Mouse (Mus musculus): Measurements from ENCODE around the gene Ptprt.

Ptprt gene

GRCm38 (mm10) chr2:161961179-161962163, 699.5 kb downstream of the Ptprt start:
- no peak for DNase-seq (ENCODE audit: low spot score in 2 of 2)

GRCm38 (mm10) chr2:161945424-161945823, 715.5 kb downstream of the Ptprt start:
- no peak for DNase-seq (ENCODE audit: low spot score in 2 of 2)

DNA sequence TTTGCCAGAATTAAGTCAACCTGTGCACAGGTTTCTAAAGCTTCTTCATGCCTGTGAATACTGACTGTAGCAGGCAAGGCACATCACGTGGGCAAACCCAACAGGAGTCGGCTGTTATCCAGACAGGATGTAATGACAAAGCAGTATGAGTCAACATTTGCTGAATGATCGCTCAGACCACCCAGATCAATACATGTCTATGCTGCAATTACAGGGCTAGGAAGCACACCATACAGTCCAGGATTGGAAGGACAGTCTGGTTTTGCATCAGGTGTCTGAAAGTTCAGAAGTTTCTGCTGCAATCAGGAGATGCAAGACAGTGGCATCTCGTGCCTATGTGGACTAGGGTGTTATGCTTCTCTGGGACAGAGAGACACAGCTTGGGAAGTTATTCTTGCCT, 716.3 kb downstream of the Ptprt start:
- DNase-seq (ENCODE audit: low spot score in 2 of 2) = no peak

DNA sequence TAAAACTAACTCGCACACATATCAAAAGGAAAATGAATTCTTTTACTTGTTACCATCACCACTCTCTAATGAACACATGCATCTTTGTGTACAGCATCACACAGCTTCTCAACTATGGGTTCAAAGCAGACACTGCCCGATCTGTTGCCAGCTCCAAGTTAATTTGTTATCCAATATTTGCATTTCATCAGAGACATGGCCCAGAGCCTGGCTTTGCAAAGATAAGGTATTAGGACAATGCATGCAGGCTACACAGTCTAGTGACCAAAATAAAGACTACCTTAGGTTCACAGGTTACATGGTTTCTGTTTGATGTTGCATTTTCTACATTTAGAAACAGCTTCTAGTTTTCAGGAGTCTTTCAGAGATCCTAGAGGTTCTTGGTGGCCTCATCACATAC, 719.0 kb downstream of the Ptprt start:
- DNase-seq (ENCODE audit: low spot score in 2 of 2) = no peak

DNA sequence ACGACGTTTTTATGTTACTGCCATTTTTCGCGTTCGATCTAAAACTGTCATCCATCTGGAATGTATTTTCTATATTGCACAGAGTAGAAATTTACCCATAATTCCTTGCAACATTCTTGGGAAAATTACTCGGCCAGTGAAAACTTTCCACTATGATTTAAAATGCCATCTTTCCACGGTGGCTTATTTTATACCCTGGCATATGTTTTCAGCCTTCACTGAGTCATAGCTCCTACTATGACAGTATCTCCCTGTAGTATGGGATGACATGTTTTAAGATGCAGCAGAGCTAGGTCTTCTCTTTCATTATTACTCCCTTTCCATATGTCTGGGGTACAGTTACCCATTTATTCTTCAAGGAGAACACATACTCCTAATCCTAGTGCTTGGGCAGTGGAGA, 753.7 kb downstream of the Ptprt start:
- no peak for DNase-seq (ENCODE audit: low spot score in 2 of 2)

- DNase-seq (ENCODE audit: low spot score in 2 of 2) = no peak
These were observed 758.8 kb downstream of the Ptprt start for GRCm38 (mm10) chr2:161902196-161902595.

DNA sequence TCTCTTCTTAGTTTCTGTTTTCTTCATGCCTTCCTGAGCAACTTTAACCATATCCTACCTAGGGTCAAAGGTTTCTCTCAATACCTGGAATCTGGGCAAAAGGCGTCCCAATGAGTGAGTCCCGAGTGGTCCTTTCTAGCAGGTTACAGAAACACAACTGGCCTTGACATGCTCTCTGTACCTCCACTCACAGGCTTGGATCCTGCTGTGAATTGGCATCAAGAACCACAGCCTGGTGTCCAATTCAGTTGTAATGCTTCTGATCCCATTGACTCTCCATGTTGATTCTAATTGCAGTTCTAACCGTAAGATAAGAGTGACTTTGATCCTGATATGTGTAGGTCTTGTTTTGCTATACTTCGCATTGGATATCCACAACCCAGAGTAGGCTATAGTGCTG, 776.5 kb downstream of the Ptprt start:
- no peak for DNase-seq (ENCODE audit: low spot score in 2 of 2)

DNA sequence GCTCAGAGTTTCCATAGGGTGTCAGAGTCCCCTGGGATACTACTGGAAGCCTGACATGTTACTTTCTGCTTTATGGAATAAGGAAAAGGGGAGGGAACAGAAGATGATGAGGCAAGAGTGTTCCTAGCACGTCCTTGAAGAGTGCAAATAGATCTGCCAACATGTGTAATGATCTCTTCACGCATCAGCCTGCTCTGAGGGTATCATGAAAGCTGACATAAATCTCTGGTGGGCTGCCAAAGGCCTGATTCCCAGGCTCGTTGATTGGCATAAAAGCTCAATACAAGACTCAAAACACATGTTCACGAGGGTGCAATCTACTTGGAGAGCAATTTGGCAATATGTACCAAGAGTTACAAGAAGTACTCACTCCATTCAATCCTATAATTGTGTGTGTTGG, 778.4 kb downstream of the Ptprt start:
- DNase-seq (ENCODE audit: low spot score in 2 of 2) = no peak

- no peak for DNase-seq (ENCODE audit: low spot score in 2 of 2)
These were observed 780.0 kb downstream of the Ptprt start for GRCm38 (mm10) chr2:161880941-161881340.

- DNase-seq (ENCODE audit: low spot score in 2 of 2) = no peak
These were observed 795.7 kb downstream of the Ptprt start for GRCm38 (mm10) chr2:161865231-161865630.

- no peak for DNase-seq (ENCODE audit: low spot score in 2 of 2)
These were observed 802.1 kb downstream of the Ptprt start for GRCm38 (mm10) chr2:161858813-161859212.

DNA sequence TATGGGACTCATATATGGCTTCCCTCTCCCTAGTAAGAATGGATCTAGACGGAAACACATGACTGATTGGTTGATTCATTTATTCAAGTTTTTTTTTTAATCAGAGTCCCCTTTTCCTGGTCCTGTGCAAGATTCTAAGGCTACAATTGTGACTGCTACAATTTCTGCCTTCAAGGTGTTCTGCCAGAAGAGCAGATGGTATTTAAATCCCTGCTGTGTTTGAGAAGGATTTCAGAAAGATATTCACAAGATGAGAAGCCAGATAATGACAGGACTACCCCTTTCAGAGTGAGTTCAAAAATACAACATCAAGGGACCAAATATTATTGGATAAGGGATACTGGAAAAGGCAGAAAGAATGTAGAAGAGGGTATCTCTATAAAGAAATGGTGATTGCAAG, 802.6 kb downstream of the Ptprt start:
- no peak for DNase-seq (ENCODE audit: low spot score in 2 of 2)

GRCm38 (mm10) chr2:161835001-161835400, 825.9 kb downstream of the Ptprt start:
- no peak for DNase-seq (ENCODE audit: low spot score in 2 of 2)

DNA sequence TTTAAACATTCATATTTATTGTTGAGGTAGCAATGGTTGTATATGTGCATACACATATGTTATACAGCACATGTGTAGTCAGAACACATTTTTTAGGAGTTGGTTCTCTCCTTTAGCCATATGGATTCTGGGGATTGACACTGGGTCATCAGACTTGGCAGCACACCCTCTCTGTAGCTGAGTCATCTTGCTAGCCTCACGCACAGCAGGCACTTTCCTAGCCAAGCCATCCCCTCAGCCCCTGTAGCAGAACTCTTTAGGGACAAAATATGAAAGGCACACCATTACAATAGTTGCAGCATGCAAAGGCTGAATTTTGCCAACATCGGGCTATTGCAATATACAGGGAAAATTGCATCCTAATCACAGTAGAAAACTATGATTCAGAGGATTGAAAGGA, 827.1 kb downstream of the Ptprt start:
- no peak for DNase-seq (ENCODE audit: low spot score in 2 of 2)

GRCm38 (mm10) chr2:161813326-161813725, 847.6 kb downstream of the Ptprt start:
- no peak for DNase-seq (ENCODE audit: low spot score in 2 of 2)

- DNase-seq (ENCODE audit: low spot score in 2 of 2) = no peak
These were observed 852.7 kb downstream of the Ptprt start for GRCm38 (mm10) chr2:161808086-161808801.

- DNase-seq (ENCODE audit: low spot score in 2 of 2) = no peak
These were observed 854.5 kb downstream of the Ptprt start for GRCm38 (mm10) chr2:161806287-161807007.

- DNase-seq (ENCODE audit: low spot score in 2 of 2) = no peak
These were observed 861.0 kb downstream of the Ptprt start for GRCm38 (mm10) chr2:161799946-161800345.

GRCm38 (mm10) chr2:161767528-161767927, 893.4 kb downstream of the Ptprt start:
- DNase-seq (ENCODE audit: low spot score in 2 of 2) = no peak

GRCm38 (mm10) chr2:161713024-161713423, 947.9 kb downstream of the Ptprt start:
- DNase-seq (ENCODE audit: low spot score in 2 of 2) = no peak

DNA sequence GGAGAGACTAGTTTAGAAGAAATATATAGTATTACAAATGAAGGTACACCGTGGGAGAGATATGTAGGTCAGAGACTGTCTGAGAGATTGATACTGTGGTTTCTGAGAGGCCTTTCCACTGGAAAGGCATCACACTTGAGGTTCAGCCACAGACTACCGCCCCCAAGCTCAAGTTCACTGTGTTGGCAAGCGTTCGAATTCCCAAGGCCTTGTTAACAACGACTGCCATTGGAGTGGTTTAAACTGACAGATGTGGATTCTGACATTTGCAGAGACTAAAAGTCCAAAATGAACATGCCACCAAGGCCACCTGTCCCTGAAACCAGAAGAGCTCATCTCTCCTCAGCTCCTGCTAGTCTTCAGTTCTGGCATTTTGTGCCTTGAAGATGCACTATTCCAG, 951.6 kb downstream of the Ptprt start:
- no peak for DNase-seq (ENCODE audit: low spot score in 2 of 2)

DNA sequence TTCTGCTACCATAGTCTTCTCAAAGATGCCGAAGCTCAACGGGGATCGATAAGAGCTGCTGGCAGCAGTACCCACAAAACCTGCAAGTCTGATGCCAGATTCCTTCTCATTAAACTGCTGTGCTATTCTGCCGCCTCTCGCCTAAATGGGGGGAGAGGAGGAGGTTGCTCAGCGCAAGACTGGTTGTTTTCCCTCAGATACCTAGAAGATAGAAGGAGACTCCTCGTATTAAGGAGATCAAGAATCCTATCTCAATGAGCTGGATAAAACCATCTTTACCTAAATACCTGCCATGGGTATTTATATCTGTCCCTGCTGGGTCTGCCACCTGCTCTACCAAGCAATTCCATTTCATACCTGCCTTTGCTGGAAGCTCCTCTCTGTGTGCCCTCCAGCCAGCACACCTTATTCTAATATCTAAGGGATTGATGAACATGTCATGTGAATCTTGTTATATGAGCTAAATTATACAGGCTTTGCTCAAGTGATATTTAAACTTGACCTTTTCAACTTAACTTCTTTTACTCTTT, 954.5 kb downstream of the Ptprt start:
- DNase-seq (ENCODE audit: low spot score in 2 of 2) = no peak
